Mouse (Mus musculus) liver, embryonic 12.5 days (tissue): ENCODE results near the gene Them7. TPM values are rescaled to one million over a fixed set of nuclear protein-coding genes. Genes with fewer than 3 reads are reported as not detected.

ENCODE experiments used
- ATAC-seq: fragments of 200-750 bp; cut with Nextera tagmentation; 2 replicates; pipeline ENCODE4 v1.8.0; 2017; ENCODE audit warnings: moderate number of reproducible peaks, mild to moderate bottlenecking, moderate library complexity
- H3K27ac ChIP-seq: fragments of 300-500 bp; sonication (generic); 2 replicates; pipeline ENCODE4 v1.5.1; 2016; ENCODE audit warnings: mild to moderate bottlenecking
- H3K27me3 ChIP-seq: fragments of 300-500 bp; sonication (generic); replicated peaks from 2 replicates; pipeline ENCODE4 v1.6.1; 2016; ENCODE audit warnings: mild to moderate bottlenecking, moderate library complexity
- H3K36me3 ChIP-seq: fragments of 300-500 bp; sonication (generic); 2 replicates; pipeline ENCODE4 v1.6.1; 2016; ENCODE audit warnings: mild to moderate bottlenecking, moderate library complexity
- H3K4me1 ChIP-seq: fragments of 300-500 bp; sonication (generic); 2 replicates; pipeline ENCODE4 v1.6.1; 2016
- H3K4me2 ChIP-seq: fragments of 300-500 bp; sonication (generic); 2 replicates; pipeline ENCODE4 v1.6.1; 2016; ENCODE audit warnings: mild to moderate bottlenecking, moderate library complexity
- H3K4me3 ChIP-seq: fragments of 300-500 bp; sonication (generic); 2 replicates; pipeline ENCODE4 v1.5.1; 2016; ENCODE audit warnings: mild to moderate bottlenecking, moderate library complexity
- H3K9ac ChIP-seq: fragments of 300-500 bp; sonication (generic); 2 replicates; pipeline ENCODE4 v1.6.1; 2016; ENCODE audit warnings: mild to moderate bottlenecking, moderate library complexity
- H3K9me3 ChIP-seq: fragments of 300-500 bp; sonication (generic); replicated peaks from 2 replicates; pipeline ENCODE4 v1.6.1; 2016; ENCODE audit warnings: mild to moderate bottlenecking, moderate library complexity
- WGBS: fragments of 180-500 bp; shearing (Covaris S2); methylation state at CpG from one replicate; pipeline ENCODE4 v1.1.7; 2016; ENCODE audit not compliant: insufficient replicate concordance; 5-methylcytosine and 5-hydroxymethylcytosine counted together
- polyA plus RNA-seq: library from polyadenylated mRNA; unstranded; fragments of >200 nt; fragmentation: Nextera tagmentation; extraction: Ambion mirVana; gene quantifications from 2 replicates; pipeline ENCODE4 v1.2.1, GENCODE M21; 2016

The Them7 gene
- polyA plus RNA-seq, 1 experiment from 2014 or later: 1.1 TPM

- no peak for ATAC-seq
- no peak overlapping the region for H3K9ac ChIP-seq
- 66% methylated on average over 3 of the region's 3 CpGs for WGBS
Measured at GRCm38 (mm10) chr2:105358040-105358439, 133.9 kb downstream of the Them7 start.

GRCm38 (mm10) chr2:105367623-105368022 lies 143.5 kb downstream of the Them7 start:
- no peak for ATAC-seq
- H3K9ac ChIP-seq: no peak overlapping the region
- peaks cover 32% of the 10 kb centered on the region for H3K27me3 ChIP-seq
- H3K4me3 ChIP-seq: no peak overlapping the region
- WGBS: 30% methylated on average over 4 of the region's 4 CpGs
- no peak overlapping the region for H3K4me2 ChIP-seq
- H3K27ac ChIP-seq: no peak overlapping the region
- H3K36me3 ChIP-seq: no peaks in the 10 kb centered on the region
- no peaks in the 10 kb centered on the region for H3K9me3 ChIP-seq
- H3K4me1 ChIP-seq: peaks cover 9% of the 10 kb centered on the region; the same call in 1 of the 2 replicates

More at GRCm38 (mm10) chr2:105358040-105358439, 133.9 kb downstream of the Them7 start:
- Histone ChIP-seq H3K27ac (no peak overlapping the region), H3K4me2 (no peak overlapping the region), H3K4me1 (no peaks in the 10 kb centered on the region), H3K36me3 (no peaks in the 10 kb centered on the region), H3K4me3 (no peak overlapping the region), H3K9me3 (no peaks in the 10 kb centered on the region), H3K27me3 (0 out of 2 replicates have a peak, but pooled peaks cover 3% of the 10 kb centered on the region)

GRCm38 (mm10) chr2:105370240-105370639 lies 146.1 kb downstream of the Them7 start:
- H3K4me2 ChIP-seq: no peak overlapping the region
- no peak overlapping the region for H3K4me3 ChIP-seq
- no peak for ATAC-seq
- H3K27ac ChIP-seq: no peak overlapping the region
- H3K9me3 ChIP-seq: no peaks in the 10 kb centered on the region
- H3K4me1 ChIP-seq: peaks cover 9% of the 10 kb centered on the region; the same call in 1 of the 2 replicates
- 29% methylated on average over 10 of the region's 10 CpGs for WGBS
- H3K9ac ChIP-seq: no peak overlapping the region
- peaks cover 56% of the 10 kb centered on the region for H3K27me3 ChIP-seq
- H3K36me3 ChIP-seq: no peaks in the 10 kb centered on the region

- H3K27ac ChIP-seq: no peak overlapping the region
- H3K4me2 ChIP-seq: no peak overlapping the region
Measured at GRCm38 (mm10) chr2:105370698-105371097, 146.6 kb downstream of the Them7 start.

DNA sequence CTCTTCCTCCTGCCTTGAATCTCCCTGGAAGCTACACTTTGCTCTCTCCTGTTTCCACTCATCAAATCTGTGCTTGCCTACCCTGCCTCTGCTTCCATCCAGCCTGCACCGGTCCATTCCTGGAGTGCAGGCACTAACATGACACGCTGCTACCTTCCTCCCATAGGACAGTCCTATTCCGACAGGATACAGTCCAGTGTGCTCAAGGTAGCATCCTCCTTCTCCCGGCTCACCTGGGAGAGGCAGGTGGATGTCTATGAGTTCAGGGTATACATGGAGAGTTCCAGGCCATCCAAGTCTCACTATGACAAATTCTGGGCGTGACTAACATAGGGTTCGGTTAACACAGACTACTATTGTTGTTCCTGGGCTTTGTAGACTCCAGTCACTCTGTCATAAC lies 148.0 kb downstream of the Them7 start:
- Histone ChIP-seq H3K27ac (no peak overlapping the region), H3K36me3 (no peaks in the 10 kb centered on the region), H3K27me3 (peaks cover 59% of the 10 kb centered on the region), H3K9ac (no peak overlapping the region), H3K4me2 (no peak overlapping the region), H3K4me1 (peaks cover 9% of the 10 kb centered on the region; the same call in 1 of the 2 replicates), H3K9me3 (no peaks in the 10 kb centered on the region), H3K4me3 (no peak overlapping the region)
- WGBS: 77% methylated on average over 6 of the region's 6 CpGs
- ATAC-seq: no peak

More at GRCm38 (mm10) chr2:105370698-105371097, 146.6 kb downstream of the Them7 start:
- WGBS: 39% methylated on average over 14 of the region's 14 CpGs
- Histone ChIP-seq H3K36me3 (no peaks in the 10 kb centered on the region), H3K4me3 (no peak overlapping the region), H3K4me1 (peaks cover 9% of the 10 kb centered on the region; the same call in 1 of the 2 replicates), H3K9me3 (no peaks in the 10 kb centered on the region), H3K27me3 (peaks cover 58% of the 10 kb centered on the region), H3K9ac (no peak overlapping the region)
- ATAC-seq: no peak

- WGBS: 65% methylated on average over 5 of the region's 5 CpGs
- Histone ChIP-seq H3K9ac (no peak overlapping the region), H3K27me3 (peaks cover 61% of the 10 kb centered on the region), H3K4me3 (no peak overlapping the region), H3K27ac (no peak overlapping the region), H3K36me3 (no peaks in the 10 kb centered on the region), H3K9me3 (no peaks in the 10 kb centered on the region), H3K4me1 (peaks cover 9% of the 10 kb centered on the region; the same call in 1 of the 2 replicates), H3K4me2 (no peak overlapping the region)
- no peak for ATAC-seq
Measured at GRCm38 (mm10) chr2:105372727-105373126, 148.6 kb downstream of the Them7 start.

GRCm38 (mm10) chr2:105373658-105374057 lies 149.5 kb downstream of the Them7 start:
- peaks cover 61% of the 10 kb centered on the region for H3K27me3 ChIP-seq
- no peak overlapping the region for H3K4me3 ChIP-seq
- WGBS: 75% methylated on average over 11 of the region's 11 CpGs
- no peak overlapping the region for H3K27ac ChIP-seq
- no peak overlapping the region for H3K9ac ChIP-seq
- H3K4me1 ChIP-seq: peaks cover 9% of the 10 kb centered on the region; the same call in 1 of the 2 replicates
- no peaks in the 10 kb centered on the region for H3K36me3 ChIP-seq
- no peak overlapping the region for H3K4me2 ChIP-seq
- no peaks in the 10 kb centered on the region for H3K9me3 ChIP-seq
- ATAC-seq: no peak

DNA sequence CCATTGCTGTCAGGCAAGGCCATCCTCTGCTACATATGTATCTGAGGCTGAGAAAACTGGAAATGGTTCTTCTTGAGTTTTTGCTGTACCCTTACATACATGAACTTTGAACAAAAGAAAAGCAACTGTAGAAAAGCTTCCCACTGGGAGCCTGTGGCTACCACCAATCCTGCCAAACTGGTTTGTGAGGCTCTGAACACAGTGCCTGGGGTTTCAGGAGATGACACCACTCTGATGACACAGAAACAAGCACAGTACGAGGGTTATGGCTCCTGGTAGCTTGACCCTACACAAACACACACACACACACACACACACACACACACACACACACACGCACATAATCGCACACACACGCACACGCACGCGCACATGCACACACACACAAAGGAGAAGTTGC lies 151.1 kb downstream of the Them7 start:
- no peak for ATAC-seq
- H3K4me2 ChIP-seq: no peak overlapping the region
- no peaks in the 10 kb centered on the region for H3K36me3 ChIP-seq
- no peak overlapping the region for H3K27ac ChIP-seq
- H3K9me3 ChIP-seq: no peaks in the 10 kb centered on the region
- peaks cover 55% of the 10 kb centered on the region for H3K27me3 ChIP-seq
- 79% methylated on average over 7 of the region's 7 CpGs for WGBS
- peaks cover 23% of the 10 kb centered on the region for H3K4me1 ChIP-seq
- H3K4me3 ChIP-seq: no peak overlapping the region
- H3K9ac ChIP-seq: no peak overlapping the region

DNA sequence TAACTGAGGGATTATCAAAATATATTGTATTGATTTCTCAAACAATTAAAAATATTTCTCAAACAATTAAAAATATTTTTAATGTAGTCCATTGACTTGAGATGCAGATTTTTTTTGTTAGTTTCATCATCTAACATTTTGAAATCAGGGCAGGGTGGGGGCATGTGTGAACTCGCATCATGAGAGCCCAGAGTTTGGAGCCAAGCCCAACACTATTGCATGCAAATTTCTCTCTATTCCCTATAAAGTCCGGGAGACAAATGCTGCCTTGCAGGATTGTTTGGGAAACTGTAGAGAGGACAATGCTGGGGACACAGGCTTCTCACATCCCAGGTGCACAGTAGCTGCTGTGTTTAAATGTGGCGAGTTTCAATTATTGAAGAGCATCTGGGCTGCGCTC lies 151.6 kb downstream of the Them7 start:
- WGBS: 62% methylated on average over 4 of the region's 4 CpGs
- Histone ChIP-seq H3K9ac (no peak overlapping the region), H3K27me3 (peaks cover 51% of the 10 kb centered on the region; the same call in 1 of the 2 replicates), H3K4me2 (no peak overlapping the region), H3K4me3 (no peak overlapping the region), H3K27ac (no peak overlapping the region), H3K9me3 (no peaks in the 10 kb centered on the region), H3K36me3 (no peaks in the 10 kb centered on the region), H3K4me1 (peaks cover 23% of the 10 kb centered on the region)
- no peak for ATAC-seq

- Histone ChIP-seq H3K4me1 (peaks cover 26% of the 10 kb centered on the region), H3K36me3 (peaks cover 5% of the 10 kb centered on the region), H3K9me3 (no peaks in the 10 kb centered on the region), H3K27me3 (peaks cover 13% of the 10 kb centered on the region; the same call in 1 of the 2 replicates), H3K4me2 (peak overlapping the region; percentile 31), H3K9ac (no peak overlapping the region), H3K4me3 (no peak overlapping the region), H3K27ac (peak overlapping the region; percentile 56; the same call in 1 of the 2 replicates)
- peak; percentile 85 for ATAC-seq
- WGBS: 24% methylated on average over 1 of the region's 1 CpGs
Measured at GRCm38 (mm10) chr2:105379682-105380081, 155.6 kb downstream of the Them7 start.

- H3K9me3 ChIP-seq: no peaks in the 10 kb centered on the region
- H3K9ac ChIP-seq: no peak overlapping the region
- H3K27me3 ChIP-seq: peaks cover 7% of the 10 kb centered on the region; the same call in 1 of the 2 replicates
- peaks cover 26% of the 10 kb centered on the region for H3K4me1 ChIP-seq
- WGBS: 66% methylated on average over 3 of the region's 3 CpGs
- peak; percentile 36; the same call in 1 of the 2 replicates for ATAC-seq
- no peak overlapping the region for H3K27ac ChIP-seq
- no peak overlapping the region for H3K4me3 ChIP-seq
- H3K4me2 ChIP-seq: no peak overlapping the region
- H3K36me3 ChIP-seq: peaks cover 16% of the 10 kb centered on the region
Measured at GRCm38 (mm10) chr2:105380757-105381319, 156.7 kb downstream of the Them7 start.

DNA sequence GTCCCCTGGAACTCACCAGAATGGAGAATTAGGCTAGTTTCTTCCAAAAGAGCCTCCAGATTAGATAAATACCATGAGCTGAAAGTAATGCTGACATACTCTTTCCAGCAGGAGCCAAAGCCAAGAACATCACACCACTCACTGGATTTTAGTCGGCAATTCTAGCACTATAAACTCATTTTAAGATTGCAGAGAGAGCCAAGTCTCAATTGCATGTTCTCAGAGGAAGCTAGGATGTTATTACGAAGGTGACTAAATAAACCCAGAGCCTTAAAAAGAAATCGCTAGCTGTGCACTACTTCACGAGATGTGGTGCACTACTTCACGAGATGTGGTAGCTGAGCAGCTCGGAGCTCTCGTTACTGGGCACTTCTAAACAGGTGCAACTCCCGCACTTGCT lies 158.9 kb downstream of the Them7 start:
- Histone ChIP-seq H3K9ac (no peak overlapping the region), H3K36me3 (peaks cover 38% of the 10 kb centered on the region), H3K27ac (no peak overlapping the region), H3K9me3 (no peaks in the 10 kb centered on the region), H3K4me2 (no peak overlapping the region), H3K4me1 (peaks cover 26% of the 10 kb centered on the region), H3K4me3 (no peak overlapping the region), H3K27me3 (no peaks in the 10 kb centered on the region)
- ATAC-seq: no peak
- 88% methylated on average over 8 of the region's 8 CpGs for WGBS
